Mouse (Mus musculus): ENCODE data around the gene Npc1l1.

Gene Npc1l1

DNA sequence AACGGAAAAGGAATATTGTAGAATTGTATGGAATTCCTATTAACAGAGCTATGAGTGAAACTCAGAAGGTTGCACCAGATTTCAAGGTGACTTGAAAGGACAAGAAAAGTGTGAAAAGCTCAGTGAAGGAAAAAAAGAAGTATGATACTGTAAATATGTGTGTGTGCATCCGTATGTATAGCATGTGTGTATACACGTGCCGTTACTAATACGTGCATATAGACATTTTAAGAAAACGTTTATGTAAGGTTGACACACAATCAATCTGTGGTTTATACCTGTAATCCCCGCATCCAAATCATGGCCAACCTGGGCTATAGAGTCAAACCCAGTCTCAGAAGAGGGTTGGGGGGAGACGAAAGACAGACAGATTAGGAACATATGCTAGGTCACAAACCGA lies 29.4 kb downstream of the Npc1l1 start:
- DNase-seq: no peak

DNA sequence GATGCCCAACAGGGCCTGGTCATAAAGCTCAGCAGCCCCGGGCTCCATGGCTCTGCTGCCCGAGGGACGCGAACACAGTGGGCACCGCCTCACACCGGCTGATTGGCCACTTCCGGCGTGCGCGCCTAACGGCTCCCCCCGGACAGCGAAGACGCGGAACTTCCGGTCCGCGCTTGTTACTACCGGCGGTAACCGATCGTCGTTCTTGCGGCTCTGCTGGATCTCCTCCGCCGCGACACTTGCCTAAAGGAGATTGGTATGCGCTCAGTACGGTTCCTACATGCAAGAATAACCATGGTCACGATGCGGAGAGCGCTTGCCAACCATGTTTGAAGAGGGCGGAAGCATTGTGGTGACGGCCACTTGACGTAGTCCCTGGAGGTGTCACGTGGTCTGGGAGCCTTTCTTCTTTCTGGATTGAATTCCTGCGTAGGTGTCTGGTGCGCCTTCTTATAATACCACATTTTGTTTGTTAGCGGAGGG lies 29.8 kb downstream of the Npc1l1 start, which contains the start of gene Nudcd3:
Nudcd3 (minus strand) TSS at position 329 of the 483 bp plus-strand sequence.
- peak; percentile 89 for DNase-seq

DNA sequence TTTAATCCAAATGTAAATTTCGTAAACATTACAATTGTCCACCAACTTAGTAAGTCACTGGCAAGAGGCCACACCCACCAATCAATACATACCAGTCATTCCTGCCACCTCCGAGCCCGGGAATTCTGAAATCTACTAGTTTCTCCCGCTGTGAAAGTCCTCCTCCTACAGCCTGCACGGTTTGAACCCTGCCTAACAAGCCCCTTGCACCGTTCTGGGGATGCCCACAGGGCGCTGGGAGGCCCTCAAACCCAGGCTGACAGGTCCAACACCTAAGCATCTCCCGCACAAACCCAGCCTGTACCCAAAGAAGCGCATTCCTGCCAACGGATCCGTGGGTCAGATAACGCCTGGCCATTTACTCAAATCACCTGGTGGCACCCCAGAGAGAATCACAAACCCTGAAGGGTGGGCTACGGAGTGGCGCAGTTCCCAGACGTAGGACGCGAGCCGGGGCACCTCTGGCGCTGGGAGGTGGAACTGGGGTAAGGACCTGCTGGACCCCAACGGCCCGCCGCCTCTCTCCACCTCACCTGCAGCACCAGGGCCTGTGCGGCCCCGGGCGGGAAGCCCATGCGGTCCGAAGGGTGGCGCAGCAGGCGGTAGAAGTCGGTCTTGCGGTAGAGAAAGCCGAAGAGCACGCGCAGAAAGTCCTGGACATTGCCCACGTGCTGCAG lies 30.4 kb downstream of the Npc1l1 start, which contains the start of gene A730071L15Rik:
A730071L15Rik (plus strand) TSS at position 620 of the 677 bp plus-strand sequence.
- DNase-seq: no peak

DNA sequence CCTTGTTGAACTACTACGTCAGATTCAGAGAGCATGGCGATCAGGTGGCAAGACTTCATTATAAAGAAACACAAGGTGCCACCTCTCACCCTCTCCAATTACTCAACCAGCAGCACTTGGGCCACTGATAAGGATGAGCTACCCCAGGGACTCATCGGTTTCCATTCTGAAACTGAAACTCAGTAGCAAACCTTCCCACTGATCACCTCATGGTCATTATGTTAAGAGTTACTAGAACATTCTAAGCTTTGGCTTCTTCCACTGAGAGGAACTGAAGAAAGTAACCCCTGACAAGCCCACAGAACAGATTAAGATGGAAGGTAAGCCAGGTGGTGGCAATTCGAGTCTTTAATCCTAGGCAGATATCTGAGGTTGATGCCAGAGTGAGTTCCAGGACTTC lies 31.5 kb downstream of the Npc1l1 start:
- DNase-seq: no peak

DNA sequence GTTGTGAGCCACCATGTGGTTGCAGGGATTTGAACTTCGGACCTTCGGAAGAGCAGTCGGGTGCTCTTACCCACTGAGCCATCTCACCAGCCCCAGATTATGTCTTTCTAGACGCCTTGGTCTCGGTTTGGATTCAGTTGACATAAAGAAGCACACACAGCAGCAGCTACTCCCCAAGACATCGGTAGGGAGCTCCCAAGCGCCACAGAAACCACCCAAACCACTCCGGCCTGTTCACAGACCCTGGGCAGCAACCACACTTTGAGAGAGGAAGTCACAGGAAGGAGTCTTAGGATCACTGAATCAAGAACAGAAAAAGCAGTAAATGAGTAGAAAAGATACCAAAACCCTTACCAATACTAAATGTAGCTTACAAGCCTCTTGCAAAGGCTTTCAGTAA lies 33.2 kb downstream of the Npc1l1 start:
- no peak for DNase-seq

DNA sequence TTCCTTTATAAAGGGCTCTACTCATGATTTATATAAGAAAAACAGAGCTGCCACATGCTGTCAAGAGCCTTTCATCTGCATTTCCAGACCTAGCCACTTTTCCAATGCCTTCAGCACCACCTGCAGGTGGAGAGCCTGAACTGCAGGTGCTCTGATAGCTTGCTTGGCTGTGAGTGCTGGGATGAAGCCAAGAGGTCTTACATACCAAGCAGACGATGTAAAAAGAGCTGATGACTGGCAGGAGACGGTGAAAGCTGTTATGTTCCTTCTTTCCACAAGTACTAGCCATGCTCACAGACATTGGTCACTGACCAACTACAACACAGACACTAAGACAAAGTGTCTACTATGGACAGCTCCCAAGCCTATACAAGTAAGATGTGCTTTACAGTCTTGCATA lies 42.1 kb downstream of the Npc1l1 start:
- peak; percentile 91 for DNase-seq

DNA sequence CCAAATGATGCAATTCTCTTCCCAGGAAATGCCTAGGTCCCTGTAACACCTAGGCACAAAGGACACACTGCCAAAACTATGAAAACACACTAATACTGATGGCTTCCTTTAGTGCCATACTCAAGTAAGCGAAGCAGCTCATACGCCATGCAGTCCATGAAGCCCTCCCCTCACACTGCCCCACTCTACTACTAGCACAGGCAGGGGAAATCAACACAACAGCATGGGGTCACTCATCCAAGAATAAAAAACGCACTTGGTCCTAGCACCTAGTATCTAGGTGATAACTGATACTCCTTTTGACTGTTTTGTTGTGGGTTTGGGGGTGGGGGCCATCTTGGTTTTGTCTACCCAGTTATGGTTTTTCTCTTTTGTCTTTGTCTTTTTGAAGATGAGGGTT lies 42.5 kb downstream of the Npc1l1 start:
- DNase-seq: no peak

DNA sequence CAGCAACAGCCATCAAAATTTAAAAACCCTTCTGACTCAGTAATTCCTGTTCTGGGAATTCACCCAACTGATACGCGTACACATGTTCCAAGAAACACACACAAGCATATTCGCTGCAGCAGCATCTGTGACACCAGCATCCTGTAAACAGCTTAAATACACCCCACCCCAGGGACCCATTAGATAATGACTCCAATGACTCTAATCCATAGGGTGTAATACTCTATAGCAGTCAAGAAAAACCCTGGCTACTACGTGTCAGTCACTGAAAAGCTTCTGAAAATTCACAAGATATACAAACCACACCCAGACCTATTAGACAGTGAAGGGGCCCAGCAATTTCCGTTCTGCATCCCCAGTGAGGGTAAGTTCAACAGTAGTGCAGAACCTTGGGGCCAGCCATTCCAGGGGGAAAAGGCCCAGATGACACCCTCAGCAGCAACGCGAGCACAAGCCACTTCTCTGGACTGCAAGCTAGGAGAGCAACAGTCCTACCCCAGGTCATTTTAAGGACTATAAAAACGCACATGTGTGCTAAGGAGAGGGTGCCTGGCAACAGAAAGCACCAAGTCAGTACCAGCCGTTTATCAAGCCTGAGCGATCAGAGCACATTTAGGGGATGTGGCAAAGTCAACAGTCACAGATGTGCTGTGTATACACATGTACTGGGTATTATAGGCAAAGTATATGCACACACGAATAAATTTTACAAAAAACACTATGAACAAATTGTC lies 45.6 kb downstream of the Npc1l1 start:
- no peak for DNase-seq

DNA sequence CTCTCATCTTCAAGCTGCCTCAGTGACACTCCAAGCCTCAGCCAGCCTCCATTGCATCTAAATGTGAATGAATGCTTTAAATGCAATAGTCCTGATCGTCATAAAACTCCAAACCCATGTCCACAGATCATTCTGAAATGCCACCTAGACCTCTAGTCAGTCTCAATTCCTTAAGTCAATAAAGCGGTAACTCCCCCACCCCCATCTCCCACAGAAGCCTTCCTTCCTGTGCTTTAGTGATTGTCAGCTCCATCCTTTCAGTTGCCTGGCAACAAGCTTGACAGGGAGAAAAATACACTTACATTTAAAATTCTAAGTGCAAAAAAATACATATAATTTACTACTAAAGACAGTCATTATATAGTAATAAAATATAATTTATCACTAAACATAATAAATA lies 46.7 kb downstream of the Npc1l1 start:
- no peak for DNase-seq

DNA sequence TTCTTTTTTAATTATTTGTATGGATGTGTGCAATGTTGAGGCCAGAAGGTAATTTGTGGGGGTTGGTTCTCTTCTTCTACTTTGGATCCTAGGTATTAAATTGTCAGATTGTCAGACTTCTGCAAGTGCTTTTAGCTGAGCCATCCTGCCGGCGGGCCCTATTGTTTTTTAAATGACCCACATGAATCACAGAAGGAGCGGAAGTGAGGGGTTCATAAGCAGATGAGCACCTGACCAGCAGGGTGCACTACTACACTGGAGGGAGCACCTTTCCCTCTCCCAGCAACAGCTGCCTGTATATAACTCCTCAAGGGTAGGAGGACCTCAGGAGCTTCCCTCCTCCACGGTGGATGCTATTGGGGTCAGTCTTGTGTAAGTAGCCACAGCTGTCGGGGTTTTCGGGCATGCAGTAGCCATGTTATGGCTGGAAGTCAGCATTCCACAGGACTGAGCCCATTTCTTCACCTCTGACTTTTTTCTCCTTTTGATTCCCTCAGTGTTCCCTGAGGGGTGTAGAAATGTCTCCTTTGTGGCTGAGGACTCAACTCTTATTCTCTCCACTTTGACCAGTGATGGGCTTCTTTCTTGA lies 49.0 kb downstream of the Npc1l1 start:
- DNase-seq: no peak

DNA sequence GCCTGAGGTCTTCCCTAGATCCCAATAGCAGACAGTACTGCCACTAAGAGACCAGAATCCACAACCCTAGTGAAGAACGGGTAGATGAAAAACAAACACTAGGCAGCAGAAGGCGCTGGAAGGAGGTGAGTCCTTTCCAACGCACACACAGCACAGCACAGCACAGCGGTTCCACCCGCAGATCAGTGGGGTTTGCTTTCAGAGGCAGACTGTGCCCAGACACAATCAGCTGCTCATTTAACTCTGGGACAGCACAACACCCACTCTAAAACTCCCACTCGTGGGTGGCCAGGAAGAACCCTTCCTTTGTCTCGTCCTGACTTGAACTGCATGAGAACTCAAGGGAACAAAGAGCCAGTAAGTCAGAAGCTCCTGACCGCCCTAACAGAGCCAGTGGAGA lies 50.7 kb downstream of the Npc1l1 start:
- peak; percentile 25 for DNase-seq

DNA sequence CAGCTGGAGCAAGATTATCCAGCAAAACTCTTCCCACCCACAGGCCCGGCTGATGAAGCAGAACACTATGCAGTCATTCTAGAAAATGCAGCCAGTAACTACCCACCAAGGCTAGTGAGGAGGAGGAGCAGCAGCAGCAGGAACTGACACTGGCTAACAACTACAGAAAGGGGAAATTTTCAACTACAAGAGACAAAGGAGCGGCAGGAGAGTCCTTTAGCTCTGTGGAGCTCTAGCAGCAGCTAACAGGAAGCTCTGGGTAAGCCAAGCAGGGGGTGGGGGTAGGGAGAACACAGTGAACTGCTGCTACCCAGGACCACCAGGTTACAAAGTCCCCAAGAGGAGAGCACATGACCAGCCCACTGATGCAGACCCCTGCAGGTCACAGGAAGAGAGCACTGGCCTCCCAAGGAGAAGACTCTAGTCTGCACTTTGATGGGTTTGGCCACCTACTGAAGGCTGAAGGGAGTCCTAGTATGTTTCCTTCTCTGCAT lies 51.2 kb downstream of the Npc1l1 start:
- DNase-seq: no peak

DNA sequence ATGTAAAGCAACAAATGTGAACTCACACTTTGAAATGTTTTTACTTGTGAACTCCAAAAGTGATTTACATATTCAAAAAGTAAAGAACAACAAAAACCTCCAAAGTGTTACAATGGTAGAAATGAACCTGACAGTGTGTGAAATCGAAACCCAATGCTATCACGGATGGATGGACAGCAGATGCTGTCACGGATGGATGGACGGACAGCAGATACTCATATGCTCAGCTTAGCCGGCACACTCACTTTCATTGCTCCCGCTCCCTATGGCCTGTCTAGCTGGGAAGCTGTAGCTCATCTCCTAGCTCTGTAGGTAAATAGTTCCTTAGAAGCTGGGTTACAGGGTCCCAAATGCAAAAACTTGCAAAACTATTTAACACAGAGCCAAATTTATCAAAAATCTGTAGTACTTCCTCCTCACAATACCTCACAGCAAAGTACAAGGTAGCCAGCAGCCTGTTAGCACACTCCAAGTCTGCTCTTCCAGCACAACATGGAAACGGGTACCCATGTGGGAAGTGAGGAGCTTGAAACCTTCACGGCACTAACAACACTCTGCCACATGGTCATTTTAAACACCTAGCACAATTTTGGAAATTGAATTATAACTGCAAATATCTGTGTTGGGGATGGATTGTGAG lies 52.0 kb downstream of the Npc1l1 start:
- no peak for DNase-seq

DNA sequence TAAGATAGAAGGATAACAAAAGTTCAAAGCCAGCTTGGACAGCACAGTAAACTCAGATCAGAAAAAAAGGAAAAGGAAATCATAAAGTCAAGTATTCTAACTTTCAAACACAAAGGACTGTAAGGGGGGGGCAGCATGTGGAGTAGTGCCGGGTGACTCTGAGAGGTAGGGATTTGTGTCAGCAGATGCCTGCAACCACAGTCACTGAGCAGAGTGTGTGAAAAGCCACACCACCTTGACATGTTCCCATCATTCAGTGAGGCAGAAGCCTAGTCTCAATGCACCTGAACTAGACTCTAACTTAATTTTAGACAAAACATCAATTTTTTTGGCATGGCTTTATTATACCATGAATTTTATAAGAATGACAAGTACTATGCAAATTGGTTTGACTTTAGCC lies 54.4 kb downstream of the Npc1l1 start:
- DNase-seq: no peak

DNA sequence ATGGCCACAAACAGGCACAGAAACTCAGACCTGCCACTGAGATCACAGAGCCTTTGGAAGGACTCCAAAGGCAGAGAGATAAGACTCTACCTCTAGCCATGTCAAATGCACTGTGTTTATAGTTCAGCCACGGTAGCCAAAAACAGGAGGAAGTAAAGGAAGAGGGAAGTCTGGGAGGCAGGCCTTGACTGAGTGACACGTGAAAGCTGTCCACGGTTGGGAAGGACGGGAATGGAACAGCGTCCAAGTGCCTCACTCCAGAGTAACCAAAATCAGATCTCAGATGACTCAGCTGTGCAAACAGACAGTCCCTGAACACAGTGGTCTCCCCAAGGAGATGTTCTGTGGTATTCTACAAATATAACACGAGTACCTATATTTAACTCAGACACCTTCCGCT lies 55.2 kb downstream of the Npc1l1 start:
- DNase-seq: no peak

DNA sequence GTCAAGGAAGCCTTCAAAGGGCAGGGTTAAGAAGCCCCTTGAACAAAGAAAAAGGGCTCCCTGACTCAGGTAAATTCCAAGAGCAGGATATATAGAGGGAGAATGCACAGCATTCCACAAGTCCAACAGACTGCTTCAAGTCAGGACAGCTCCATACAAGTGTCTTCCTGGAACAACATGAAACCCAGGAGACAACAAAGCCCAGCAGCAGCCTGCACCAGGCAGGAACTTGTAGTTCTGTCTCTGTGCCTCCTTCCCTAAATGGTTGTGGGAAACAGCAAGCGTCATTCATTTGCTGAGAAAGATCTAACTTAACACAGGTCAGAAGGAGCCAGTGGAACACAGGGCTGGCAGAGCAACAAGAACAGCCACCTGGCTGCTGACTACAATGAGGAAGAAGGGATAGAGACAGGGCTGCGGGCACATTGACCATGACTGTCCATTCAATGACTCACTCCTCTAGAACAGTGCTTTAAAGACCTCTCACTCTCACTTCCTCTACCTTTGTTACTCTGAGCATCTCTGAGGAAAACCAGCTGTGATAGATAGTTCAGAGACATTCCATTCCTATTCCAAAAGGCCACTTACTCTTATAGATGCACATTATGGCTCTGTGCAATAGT lies 60.8 kb downstream of the Npc1l1 start:
- DNase-seq: no peak

DNA sequence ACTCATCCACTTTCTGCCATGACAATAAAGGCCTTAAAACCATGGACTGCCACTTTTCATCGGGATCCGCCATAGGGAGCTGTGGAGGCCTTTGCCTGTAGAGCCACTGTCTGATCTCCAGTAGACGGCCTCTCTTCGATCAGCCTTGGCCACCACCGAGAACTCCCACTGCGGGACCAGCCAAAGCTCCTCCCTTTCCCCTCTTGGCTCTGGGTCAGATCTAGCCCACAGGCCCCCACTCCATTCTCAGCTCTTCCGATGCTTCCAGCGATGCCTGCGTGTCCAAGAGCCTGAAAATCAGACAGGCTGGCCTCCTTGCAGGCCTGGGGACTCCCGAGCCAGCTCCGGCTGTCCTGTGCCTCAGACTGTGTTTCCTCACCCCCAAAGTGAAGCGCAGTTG lies 63.6 kb downstream of the Npc1l1 start:
- DNase-seq: no peak

DNA sequence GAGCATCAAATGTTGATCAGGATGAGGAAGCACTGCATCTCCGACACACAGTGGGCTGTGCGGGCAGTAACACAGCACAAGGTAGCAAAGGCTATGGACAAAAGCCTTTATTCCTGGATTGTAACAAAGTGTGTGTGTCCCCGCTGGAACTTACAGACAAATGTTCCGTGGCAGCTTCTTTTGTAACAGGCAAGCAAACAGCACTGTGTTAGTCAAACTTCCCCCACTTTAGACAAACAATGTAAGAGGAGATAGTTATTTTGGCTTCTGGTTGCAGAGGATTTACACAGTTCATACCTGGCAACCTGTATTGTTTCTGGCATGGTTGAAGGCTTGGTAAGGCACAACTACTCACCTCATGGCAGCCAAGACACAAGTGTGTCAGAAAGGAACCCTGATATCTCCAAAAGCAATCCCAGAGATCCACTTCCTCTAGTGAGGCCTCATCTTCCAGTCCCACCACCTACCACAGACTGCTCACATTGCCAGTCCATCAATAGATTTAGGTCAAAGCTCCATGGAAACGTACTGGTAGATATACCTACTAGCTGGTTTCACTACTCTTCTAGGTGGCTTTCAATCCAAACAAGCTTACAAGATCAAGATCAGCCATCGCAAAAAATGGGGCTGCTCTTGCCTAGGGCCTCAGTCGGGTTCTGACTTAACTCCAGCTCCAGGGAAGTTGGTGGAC lies 64.4 kb downstream of the Npc1l1 start:
- no peak for DNase-seq

DNA sequence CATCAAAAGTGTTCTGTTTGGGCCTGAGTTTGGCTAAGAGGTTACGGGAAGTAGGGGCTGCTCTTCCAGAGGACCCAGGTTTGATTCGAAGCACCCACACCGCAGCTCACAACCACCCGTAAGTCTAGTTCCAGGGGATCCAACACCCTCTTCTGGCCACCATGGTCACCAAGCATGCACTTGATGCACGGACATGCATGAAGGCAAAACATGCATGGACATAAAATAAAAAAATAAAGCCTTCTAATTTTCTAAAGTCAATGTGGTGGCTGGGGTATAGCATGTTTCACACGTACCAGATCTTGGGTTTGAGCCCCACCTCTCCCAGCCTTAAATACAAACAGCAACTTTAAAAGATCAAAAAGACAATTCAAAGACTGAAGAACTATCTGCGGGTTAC lies 65.2 kb downstream of the Npc1l1 start:
- DNase-seq: no peak

DNA sequence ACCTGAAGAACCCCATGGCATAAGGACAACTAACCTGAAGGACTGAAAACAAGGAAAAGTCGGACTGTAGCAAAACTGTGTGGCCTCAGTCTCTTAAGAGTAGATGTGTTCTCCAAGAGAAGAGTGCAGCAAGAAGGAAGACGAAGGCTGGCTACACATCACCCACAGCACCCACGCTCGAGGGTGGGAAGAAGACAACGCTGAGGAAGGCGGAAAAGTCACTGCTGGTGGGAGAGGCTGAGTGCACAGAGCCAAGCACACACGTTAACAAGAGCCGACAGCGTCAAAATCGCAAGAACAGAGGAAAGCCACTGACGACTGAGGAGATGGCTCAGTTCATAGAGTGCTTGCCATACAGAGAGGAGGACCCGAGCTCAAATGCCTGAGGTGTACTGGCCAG lies 66.2 kb downstream of the Npc1l1 start:
- DNase-seq: no peak

DNA sequence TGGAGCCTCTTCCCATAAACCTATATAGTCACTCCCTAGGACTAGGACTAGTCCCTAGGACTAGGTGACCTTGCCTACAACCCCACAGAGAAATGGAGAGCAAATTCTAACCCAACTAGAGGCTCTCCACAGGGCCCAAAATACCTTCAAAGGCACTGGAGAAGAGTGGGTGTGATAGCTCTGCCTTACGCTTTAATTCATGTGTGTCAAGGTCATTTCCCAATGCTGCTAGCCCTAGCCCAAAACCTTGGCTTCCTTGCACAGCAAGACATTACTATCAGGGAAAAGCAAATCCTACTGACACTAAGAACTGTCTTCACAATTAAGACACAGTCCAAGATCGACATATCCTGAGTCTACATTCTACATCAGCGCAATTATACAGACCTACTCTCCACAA lies 66.9 kb downstream of the Npc1l1 start:
- DNase-seq: no peak

DNA sequence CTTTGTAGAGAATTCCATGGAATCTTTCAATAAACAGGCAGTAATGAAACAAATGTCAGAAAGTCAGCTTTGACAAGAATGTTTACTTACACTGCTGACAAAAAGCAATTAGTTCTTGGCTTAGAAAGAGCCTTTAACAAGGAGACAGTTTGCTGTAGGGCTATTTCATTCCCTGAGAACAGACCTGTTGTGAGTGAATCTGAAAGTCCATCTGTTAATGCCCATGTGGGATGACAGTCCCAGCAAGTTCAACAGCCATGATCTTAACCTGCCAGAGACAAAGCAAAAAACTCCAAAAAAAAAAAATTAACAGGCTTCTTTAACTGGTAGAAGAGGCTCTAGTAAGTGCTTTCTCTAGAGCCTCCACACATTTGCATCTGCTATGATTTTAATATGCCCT lies 68.4 kb downstream of the Npc1l1 start:
- DNase-seq: no peak

Measured in right cerebral cortex, postnatal 14 days (tissue).